Mouse (Mus musculus) liver, embryonic 16.5 days (tissue): ENCODE results near the gene Tent5b. TPM values are rescaled to one million over a fixed set of nuclear protein-coding genes. Genes with fewer than 3 reads are reported as not detected.

ENCODE experiments used
- ATAC-seq: fragments of 200-750 bp; cut with Nextera tagmentation; 2 replicates; pipeline ENCODE4 v1.8.0; 2017; ENCODE audit warnings: low read depth, mild to moderate bottlenecking, moderate number of reproducible peaks, moderate library complexity
- H3K27ac ChIP-seq: fragments of 300-500 bp; sonication (generic); 2 replicates; pipeline ENCODE4 v1.5.1; 2014; ENCODE audit warnings: mild to moderate bottlenecking, low read length
- H3K27me3 ChIP-seq: fragments of 300-500 bp; sonication (generic); 2 replicates; pipeline ENCODE4 v1.6.1; 2014; ENCODE audit warnings: low read depth, low read length, mixed read lengths; ENCODE audit not compliant: control insufficient read depth, insufficient read depth
- H3K36me3 ChIP-seq: fragments of 300-500 bp; sonication (generic); 2 replicates; pipeline ENCODE4 v1.6.1; 2014; ENCODE audit warnings: mild to moderate bottlenecking; ENCODE audit not compliant: control insufficient read depth, insufficient read depth
- H3K4me1 ChIP-seq: fragments of 300-500 bp; sonication (generic); 2 replicates; pipeline ENCODE4 v1.6.1; 2014; ENCODE audit warnings: low read depth, low read length, mixed read lengths; ENCODE audit not compliant: control insufficient read depth
- H3K4me2 ChIP-seq: fragments of 300-500 bp; sonication (generic); 2 replicates; pipeline ENCODE4 v1.6.1; 2014; ENCODE audit warnings: low read depth, low read length, mixed read lengths
- H3K4me3 ChIP-seq: fragments of 300-500 bp; sonication (generic); 2 replicates; pipeline ENCODE4 v1.5.1; 2014; ENCODE audit warnings: low read depth, mild to moderate bottlenecking, low read length
- H3K9ac ChIP-seq: fragments of 300-500 bp; sonication (generic); 2 replicates; pipeline ENCODE4 v1.6.1; 2014; ENCODE audit warnings: low read depth, low read length
- H3K9me3 ChIP-seq: fragments of 300-500 bp; sonication (generic); replicated peaks from 2 replicates; pipeline ENCODE4 v1.6.1; 2016; ENCODE audit warnings: low read length; ENCODE audit not compliant: control insufficient read depth
- WGBS: fragments of 180-500 bp; shearing (Covaris S2); extraction: QIAGEN DNeasy Blood & Tissue Kit; methylation state at CpG from one replicate; pipeline ENCODE4 v1.1.7; 2014; ENCODE audit not compliant: insufficient replicate concordance; 5-methylcytosine and 5-hydroxymethylcytosine counted together
- polyA plus RNA-seq: library from polyadenylated mRNA; unstranded; fragments of >200 nt; fragmentation: Nextera tagmentation; extraction: Ambion mirVana; gene quantifications from 2 replicates; pipeline ENCODE4 v1.2.1, GENCODE M21; 2015

Gene Tent5b
- polyA plus RNA-seq, 1 experiment from 2014 or later = 0.12 TPM

- Histone ChIP-seq H3K9ac (no peak overlapping the region), H3K27ac (no peak overlapping the region), H3K4me2 (no peak overlapping the region), H3K27me3 (peaks cover 65% of the 10 kb centered on the region), H3K4me1 (peaks cover 10% of the 10 kb centered on the region), H3K4me3 (no peak overlapping the region), H3K9me3 (no peaks in the 10 kb centered on the region), H3K36me3 (no peaks in the 10 kb centered on the region)
- no peak for ATAC-seq
- 41% methylated on average over 4 of the region's 4 CpGs for WGBS
These were observed 1.6 kb downstream of the Tent5b start for GRCm38 (mm10) chr4:133481488-133481887.

GRCm38 (mm10) chr4:133482479-133482878, 2.5 kb downstream of the Tent5b start:
- ATAC-seq = no peak

GRCm38 (mm10) chr4:133484266-133485025, 4.5 kb downstream of the Tent5b start:
- Histone ChIP-seq H3K27me3 (peaks cover 45% of the 10 kb centered on the region), H3K9ac (no peak overlapping the region), H3K9me3 (no peaks in the 10 kb centered on the region), H3K27ac (no peak overlapping the region), H3K36me3 (no peaks in the 10 kb centered on the region), H3K4me3 (no peak overlapping the region), H3K4me2 (no peak overlapping the region), H3K4me1 (peaks cover 21% of the 10 kb centered on the region)
- no peak for ATAC-seq
- WGBS = 10% methylated on average over 22 of the region's 22 CpGs

More at GRCm38 (mm10) chr4:133482479-133482878, 2.5 kb downstream of the Tent5b start:
- Histone ChIP-seq H3K27me3 (peaks cover 60% of the 10 kb centered on the region), H3K4me3 (no peak overlapping the region), H3K4me2 (no peak overlapping the region), H3K36me3 (no peaks in the 10 kb centered on the region), H3K4me1 (peaks cover 10% of the 10 kb centered on the region), H3K9me3 (no peaks in the 10 kb centered on the region), H3K27ac (no peak overlapping the region), H3K9ac (no peak overlapping the region)
- 74% methylated on average over 3 of the region's 3 CpGs for WGBS

- no peaks in the 10 kb centered on the region for H3K36me3 ChIP-seq
- peaks cover 33% of the 10 kb centered on the region for H3K27me3 ChIP-seq
- no peak overlapping the region for H3K4me3 ChIP-seq
- no peak overlapping the region for H3K9ac ChIP-seq
- ATAC-seq = no peak
- H3K27ac ChIP-seq = no peak overlapping the region
- WGBS = 77% methylated on average over 28 of the region's 28 CpGs
- peaks cover 16% of the 10 kb centered on the region for H3K4me1 ChIP-seq
- H3K9me3 ChIP-seq = no peaks in the 10 kb centered on the region
- H3K4me2 ChIP-seq = no peak overlapping the region
These were observed 5.9 kb downstream of the Tent5b start for GRCm38 (mm10) chr4:133485691-133486425.

GRCm38 (mm10) chr4:133486673-133487357, 6.9 kb downstream of the Tent5b start:
- H3K9me3 ChIP-seq = no peaks in the 10 kb centered on the region
- no peak overlapping the region for H3K4me3 ChIP-seq
- peaks cover 19% of the 10 kb centered on the region for H3K4me1 ChIP-seq
- H3K27me3 ChIP-seq = peaks cover 23% of the 10 kb centered on the region
- no peak for ATAC-seq
- H3K36me3 ChIP-seq = no peaks in the 10 kb centered on the region
- no peak overlapping the region for H3K4me2 ChIP-seq
- H3K27ac ChIP-seq = no peak overlapping the region
- no peak overlapping the region for H3K9ac ChIP-seq
- WGBS = 84% methylated on average over 26 of the region's 26 CpGs

- peaks cover 13% of the 10 kb centered on the region for H3K27me3 ChIP-seq
- peak; percentile 75 for ATAC-seq
- no peak overlapping the region for H3K27ac ChIP-seq
- no peak overlapping the region for H3K9ac ChIP-seq
- H3K9me3 ChIP-seq = no peaks in the 10 kb centered on the region
- no peak overlapping the region for H3K4me3 ChIP-seq
- WGBS = 60% methylated on average over 20 of the region's 20 CpGs
- no peaks in the 10 kb centered on the region for H3K36me3 ChIP-seq
- H3K4me2 ChIP-seq = no peak overlapping the region
- peaks cover 24% of the 10 kb centered on the region for H3K4me1 ChIP-seq
These were observed 8.9 kb downstream of the Tent5b start for GRCm38 (mm10) chr4:133488619-133489392.

- H3K4me3 ChIP-seq = no peak overlapping the region
- no peak for ATAC-seq
- WGBS = 45% methylated on average over 4 of the region's 4 CpGs
- no peaks in the 10 kb centered on the region for H3K9me3 ChIP-seq
- H3K27ac ChIP-seq = no peak overlapping the region
- no peak overlapping the region for H3K4me2 ChIP-seq
- peaks cover 10% of the 10 kb centered on the region for H3K27me3 ChIP-seq
- no peak overlapping the region for H3K9ac ChIP-seq
- H3K4me1 ChIP-seq = peaks cover 25% of the 10 kb centered on the region
- no peaks in the 10 kb centered on the region for H3K36me3 ChIP-seq
These were observed 9.7 kb downstream of the Tent5b start for GRCm38 (mm10) chr4:133489489-133490245.

- WGBS = 24% methylated on average over 9 of the region's 10 CpGs
These were observed 11.9 kb downstream of the Tent5b start for GRCm38 (mm10) chr4:133491800-133492199.

More at GRCm38 (mm10) chr4:133491800-133492199, 11.9 kb downstream of the Tent5b start:
- Histone ChIP-seq H3K9me3 (no peaks in the 10 kb centered on the region), H3K27me3 (peaks cover 31% of the 10 kb centered on the region), H3K4me1 (peaks cover 25% of the 10 kb centered on the region), H3K9ac (no peak overlapping the region), H3K27ac (no peak overlapping the region), H3K36me3 (no peaks in the 10 kb centered on the region), H3K4me3 (no peak overlapping the region), H3K4me2 (no peak overlapping the region)
- no peak for ATAC-seq
